Mouse (Mus musculus): ENCODE measurements around the gene Actrt2. TPM values are rescaled to one million over a fixed set of nuclear protein-coding genes. Genes with fewer than 3 reads are reported as not detected.

Gene Actrt2
- polyA plus RNA-seq, 1 experiment from 2014 or later = not detected

DNA sequence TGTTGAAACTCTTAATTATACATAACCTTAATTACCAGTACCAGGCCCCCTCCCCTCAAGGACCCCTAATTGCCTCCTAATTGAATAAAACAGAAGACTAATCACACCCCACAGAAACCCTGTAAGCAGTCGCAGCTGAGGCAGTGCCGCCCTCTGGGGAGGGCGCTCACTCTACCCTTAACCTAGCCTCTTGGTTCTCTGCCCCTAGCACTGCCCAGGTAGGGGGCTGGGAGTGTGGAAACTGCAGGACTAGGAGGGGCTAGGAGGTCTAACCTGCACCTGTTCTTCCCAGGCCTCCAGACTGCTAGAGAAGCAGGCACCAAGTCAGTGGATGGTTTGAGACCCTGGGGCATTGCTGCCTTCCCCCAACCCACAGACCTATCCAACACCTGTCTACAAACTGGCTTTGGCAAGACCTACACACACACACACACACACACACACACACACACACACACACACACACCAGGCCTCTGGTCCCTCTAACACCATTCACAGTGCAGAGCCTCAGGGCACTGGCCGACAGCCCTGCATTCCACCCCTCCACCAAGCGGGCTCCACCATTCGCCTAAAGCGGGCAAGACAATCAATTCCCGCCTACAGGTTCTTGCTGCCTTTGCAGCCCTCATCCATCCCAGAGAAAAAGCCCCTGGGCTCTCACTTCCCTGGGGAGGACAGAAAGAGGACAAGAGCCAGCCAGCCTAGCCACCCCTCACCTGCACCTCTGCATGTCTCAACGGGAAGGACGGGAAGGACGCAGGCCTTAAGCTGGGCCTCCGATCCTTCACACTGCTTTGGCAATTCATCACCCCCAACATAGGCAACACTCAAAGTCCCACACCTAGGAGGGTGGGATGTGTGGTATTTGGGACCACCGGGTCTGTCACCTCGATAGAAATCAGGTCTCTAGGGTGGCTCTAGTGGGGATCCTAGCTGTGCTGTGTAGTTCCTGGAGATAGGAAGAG lies 34.6 kb downstream of the Actrt2 start:
- Histone ChIP-seq H3K9me3 (ENCODE audit: control insufficient read depth, low read length) (no peaks in the 10 kb centered on the region), H3K4me2 (ENCODE audit: low read length) (peak overlapping the region; percentile 84), H3K4me1 (ENCODE audit: control insufficient read depth in 2 of 2, insufficient read depth in 2 of 2, low read length in 2 of 2) (peaks cover 20 to 39% of the 10 kb centered on the region in 2 experiments), H3K9ac (ENCODE audit: low read length) (peak overlapping the region; percentile 99), H3K36me3 (ENCODE audit: control insufficient read depth, insufficient read depth, low read length) (no peaks in the 10 kb centered on the region), H3K27ac (replicated peaks in 1 of 2; ENCODE audit: control insufficient read depth in 1 of 2, insufficient read depth in 1 of 2, low read depth in 2 of 2, low read length in 2 of 2) (peak overlapping the region in 1 of 2 experiments; percentile 97; a peak in 1 of 4 replicates), H3K27me3 (ENCODE audit: control insufficient read depth, insufficient read depth, low read length) (peaks cover 43% of the 10 kb centered on the region), H3K4me3 (ENCODE audit: control insufficient read depth in 1 of 2, insufficient read depth in 1 of 2, low read depth in 1 of 2, low read length in 2 of 2) (peak overlapping the region; percentile 66 to 86)
- 35% methylated on average over 14 of the region's 14 CpGs for WGBS
- ATAC-seq (ENCODE audit: insufficient number of reproducible peaks, insufficient read depth, low FRiP score, low read depth) = no peak

DNA sequence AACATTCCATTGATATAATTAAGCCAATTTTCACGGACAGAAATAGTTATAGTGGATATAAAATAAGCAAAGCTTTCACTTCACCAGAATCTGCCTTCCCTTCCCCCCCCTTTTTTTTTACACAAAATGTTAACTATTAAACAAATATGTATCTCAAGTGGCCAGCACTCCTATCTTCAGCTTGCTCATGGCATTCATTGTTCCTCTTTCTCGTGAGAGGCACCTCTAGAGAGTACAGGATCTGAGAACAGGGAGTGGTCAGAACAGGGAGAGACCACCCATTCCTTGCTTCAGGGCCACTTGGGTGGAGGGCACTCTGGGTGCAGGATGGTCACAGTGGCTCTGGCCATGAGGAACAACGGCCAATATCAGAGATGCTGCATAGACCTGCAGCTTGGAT lies 36.9 kb downstream of the Actrt2 start:
- WGBS = 49% methylated on average over 3 of the region's 3 CpGs
- Histone ChIP-seq H3K9me3 (ENCODE audit: control insufficient read depth, low read length) (no peaks in the 10 kb centered on the region), H3K4me2 (ENCODE audit: low read length) (peak overlapping the region; percentile 84; the same call in 1 of the 2 replicates), H3K27me3 (ENCODE audit: control insufficient read depth, insufficient read depth, low read length) (peaks cover 36% of the 10 kb centered on the region), H3K27ac (replicated peaks in 1 of 2; ENCODE audit: control insufficient read depth in 1 of 2, insufficient read depth in 1 of 2, low read depth in 2 of 2, low read length in 2 of 2) (no peak overlapping the region), H3K4me3 (ENCODE audit: control insufficient read depth in 1 of 2, insufficient read depth in 1 of 2, low read depth in 1 of 2, low read length in 2 of 2) (no peak overlapping the region), H3K9ac (ENCODE audit: low read length) (no peak overlapping the region), H3K4me1 (ENCODE audit: control insufficient read depth in 2 of 2, insufficient read depth in 2 of 2, low read length in 2 of 2) (peaks cover 39 to 62% of the 10 kb centered on the region in 2 experiments), H3K36me3 (ENCODE audit: control insufficient read depth, insufficient read depth, low read length) (no peaks in the 10 kb centered on the region)
- ATAC-seq (ENCODE audit: insufficient number of reproducible peaks, insufficient read depth, low FRiP score, low read depth) = no peak

DNA sequence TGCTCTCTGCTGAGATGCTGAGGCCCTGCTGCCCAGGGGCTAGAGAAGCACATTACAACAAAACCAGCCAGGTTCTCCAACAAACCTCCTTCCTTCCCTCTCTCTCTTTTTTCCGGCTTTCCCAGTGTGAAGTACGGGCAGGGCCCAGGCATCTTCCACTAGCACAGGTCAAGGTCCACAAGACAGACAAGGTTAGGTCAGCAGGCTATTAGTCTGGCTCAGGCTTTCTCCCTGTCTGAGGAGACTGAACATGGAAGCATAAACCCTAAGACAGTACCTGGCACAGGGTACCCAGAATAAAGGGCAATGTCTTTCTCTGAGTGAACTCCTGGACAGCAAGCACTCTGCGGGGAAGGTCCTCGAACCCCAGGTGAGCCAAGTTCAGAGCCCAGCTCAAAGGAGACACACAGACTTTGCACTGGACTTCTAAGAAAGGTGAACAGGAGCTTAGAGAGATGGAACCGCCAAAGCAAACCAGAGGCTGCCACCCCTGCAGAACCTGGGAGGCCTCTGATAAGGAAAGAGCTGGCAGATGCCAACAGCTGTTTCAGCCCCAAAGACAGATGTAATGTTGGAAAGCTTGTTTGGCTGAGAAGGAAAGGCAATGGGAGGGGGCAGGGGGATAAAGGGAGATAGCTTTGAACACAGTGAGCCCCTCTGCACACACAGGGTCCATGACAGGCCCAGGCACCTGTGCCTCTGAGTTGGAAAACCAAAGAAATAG lies 40.1 kb downstream of the Actrt2 start:
- Histone ChIP-seq H3K4me1 (ENCODE audit: control insufficient read depth in 2 of 2, insufficient read depth in 2 of 2, low read length in 2 of 2) (peaks cover 43 to 73% of the 10 kb centered on the region in 2 experiments), H3K9me3 (ENCODE audit: control insufficient read depth, low read length) (no peaks in the 10 kb centered on the region), H3K4me3 (ENCODE audit: control insufficient read depth in 1 of 2, insufficient read depth in 1 of 2, low read depth in 1 of 2, low read length in 2 of 2) (no peak overlapping the region), H3K36me3 (ENCODE audit: control insufficient read depth, insufficient read depth, low read length) (no peaks in the 10 kb centered on the region), H3K27me3 (ENCODE audit: control insufficient read depth, insufficient read depth, low read length) (peaks cover 13% of the 10 kb centered on the region), H3K9ac (ENCODE audit: low read length) (no peak overlapping the region), H3K4me2 (ENCODE audit: low read length) (no peak overlapping the region), H3K27ac (replicated peaks in 1 of 2; ENCODE audit: control insufficient read depth in 1 of 2, insufficient read depth in 1 of 2, low read depth in 2 of 2, low read length in 2 of 2) (no peak overlapping the region; a peak in 1 of 4 replicates)
- WGBS = 72% methylated on average over 5 of the region's 5 CpGs
- ATAC-seq (ENCODE audit: insufficient number of reproducible peaks, insufficient read depth, low FRiP score, low read depth) = no peak

DNA sequence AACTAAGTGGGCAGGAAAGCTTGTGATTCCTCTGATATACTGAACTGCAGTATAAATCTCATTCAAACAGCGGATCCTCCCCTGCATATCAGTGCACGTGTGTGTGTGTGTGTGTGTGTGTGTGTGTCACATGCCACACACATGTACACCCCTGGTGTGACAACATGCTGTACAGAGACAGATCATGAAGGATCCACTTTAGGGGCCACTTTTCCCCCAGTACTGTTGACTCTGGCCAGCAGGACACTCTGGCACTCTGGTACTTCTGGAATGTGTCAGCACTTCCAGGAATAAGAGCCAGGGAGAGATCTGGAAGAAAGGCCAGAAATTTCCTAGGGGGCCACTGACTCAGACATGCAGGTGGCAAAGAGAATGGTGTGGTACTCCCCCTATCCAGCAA lies 41.4 kb downstream of the Actrt2 start:
- H3K27ac ChIP-seq (replicated peaks in 1 of 2; ENCODE audit: control insufficient read depth in 1 of 2, insufficient read depth in 1 of 2, low read depth in 2 of 2, low read length in 2 of 2) = peak overlapping the region; percentile 28 to 74; a peak in 3 of 4 replicates
- no peaks in the 10 kb centered on the region for H3K36me3 ChIP-seq (ENCODE audit: control insufficient read depth, insufficient read depth, low read length)
- H3K4me3 ChIP-seq (ENCODE audit: control insufficient read depth in 1 of 2, insufficient read depth in 1 of 2, low read depth in 1 of 2, low read length in 2 of 2) = no peak overlapping the region
- peak overlapping the region; percentile 8; the same call in 1 of the 2 replicates for H3K4me2 ChIP-seq (ENCODE audit: low read length)
- 46% methylated on average over 2 of the region's 2 CpGs for WGBS
- H3K27me3 ChIP-seq (ENCODE audit: control insufficient read depth, insufficient read depth, low read length) = peaks cover 6% of the 10 kb centered on the region
- peaks cover 46 to 74% of the 10 kb centered on the region in 2 experiments for H3K4me1 ChIP-seq (ENCODE audit: control insufficient read depth in 2 of 2, insufficient read depth in 2 of 2, low read length in 2 of 2)
- no peak for ATAC-seq (ENCODE audit: insufficient number of reproducible peaks, insufficient read depth, low FRiP score, low read depth)
- H3K9ac ChIP-seq (ENCODE audit: low read length) = 0 out of 2 replicates have a peak overlapping the region, but pooled peaks have one; percentile 38
- no peaks in the 10 kb centered on the region for H3K9me3 ChIP-seq (ENCODE audit: control insufficient read depth, low read length)

DNA sequence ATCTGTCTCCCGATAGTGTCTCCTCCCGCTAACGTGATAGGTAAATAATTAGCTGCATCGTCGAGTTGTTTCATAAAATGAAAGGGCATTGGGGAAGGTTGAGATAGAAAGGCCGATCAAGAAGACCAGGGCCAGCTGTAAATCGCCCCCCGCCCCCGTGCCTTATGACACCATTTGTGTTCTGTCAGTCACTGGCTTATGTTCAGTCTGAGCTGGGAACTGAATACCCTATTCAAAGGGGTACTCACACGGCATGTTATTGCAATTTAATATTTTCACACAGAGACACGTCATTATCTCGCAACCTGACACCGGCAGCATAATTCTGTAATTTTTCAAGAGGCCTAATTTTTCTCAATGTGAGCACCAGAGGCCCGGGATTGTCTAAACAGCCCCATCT lies 42.0 kb downstream of the Actrt2 start:
- WGBS = 60% methylated on average over 14 of the region's 14 CpGs

DNA sequence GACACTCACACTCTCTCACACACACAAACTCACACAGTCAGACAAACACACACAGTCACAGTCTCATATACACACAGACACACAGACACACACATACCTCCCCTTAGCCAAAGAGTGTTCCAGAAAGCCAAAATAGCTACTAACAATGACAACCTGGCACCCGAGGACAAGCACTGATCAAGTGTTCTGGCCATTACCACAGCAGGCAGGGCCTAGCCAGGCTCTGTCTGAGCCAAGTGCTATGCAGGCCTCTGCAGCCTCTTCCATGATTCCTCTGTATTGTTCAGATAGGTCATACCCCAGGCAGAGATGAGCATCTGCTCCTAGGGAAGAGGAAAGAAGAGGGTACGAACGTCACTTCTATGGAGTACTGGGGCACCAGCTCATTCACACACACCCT lies 44.4 kb downstream of the Actrt2 start:
- no peak overlapping the region for H3K9ac ChIP-seq (ENCODE audit: low read length)
- no peaks in the 10 kb centered on the region for H3K9me3 ChIP-seq (ENCODE audit: control insufficient read depth, low read length)
- no peak overlapping the region for H3K4me2 ChIP-seq (ENCODE audit: low read length)
- no peak overlapping the region for H3K4me3 ChIP-seq (ENCODE audit: control insufficient read depth in 1 of 2, insufficient read depth in 1 of 2, low read depth in 1 of 2, low read length in 2 of 2)
- ATAC-seq (ENCODE audit: insufficient number of reproducible peaks, insufficient read depth, low FRiP score, low read depth) = no peak
- no peak overlapping the region for H3K27ac ChIP-seq (replicated peaks in 1 of 2; ENCODE audit: control insufficient read depth in 1 of 2, insufficient read depth in 1 of 2, low read depth in 2 of 2, low read length in 2 of 2)
- no peaks in the 10 kb centered on the region for H3K36me3 ChIP-seq (ENCODE audit: control insufficient read depth, insufficient read depth, low read length)
- no peaks in the 10 kb centered on the region for H3K27me3 ChIP-seq (ENCODE audit: control insufficient read depth, insufficient read depth, low read length)
- WGBS = 67% methylated on average over 3 of the region's 3 CpGs
- peaks cover 51 to 63% of the 10 kb centered on the region in 2 experiments for H3K4me1 ChIP-seq (ENCODE audit: control insufficient read depth in 2 of 2, insufficient read depth in 2 of 2, low read length in 2 of 2)

More for the DNA sequence above, 42.0 kb downstream of the Actrt2 start:
- Histone ChIP-seq H3K4me3 (ENCODE audit: control insufficient read depth in 1 of 2, insufficient read depth in 1 of 2, low read depth in 1 of 2, low read length in 2 of 2) (no peak overlapping the region), H3K36me3 (ENCODE audit: control insufficient read depth, insufficient read depth, low read length) (no peaks in the 10 kb centered on the region), H3K27ac (replicated peaks in 1 of 2; ENCODE audit: control insufficient read depth in 1 of 2, insufficient read depth in 1 of 2, low read depth in 2 of 2, low read length in 2 of 2) (peak overlapping the region in 1 of 2 experiments; percentile 74; a peak in 1 of 4 replicates), H3K27me3 (ENCODE audit: control insufficient read depth, insufficient read depth, low read length) (0 out of 2 replicates have a peak, but pooled peaks cover under 1% of the 10 kb centered on the region), H3K9ac (ENCODE audit: low read length) (0 out of 2 replicates have a peak overlapping the region, but pooled peaks have one; percentile 38), H3K9me3 (ENCODE audit: control insufficient read depth, low read length) (no peaks in the 10 kb centered on the region), H3K4me1 (ENCODE audit: control insufficient read depth in 2 of 2, insufficient read depth in 2 of 2, low read length in 2 of 2) (peaks cover 46 to 68% of the 10 kb centered on the region in 2 experiments), H3K4me2 (ENCODE audit: low read length) (no peak overlapping the region)
- ATAC-seq (ENCODE audit: insufficient number of reproducible peaks, insufficient read depth, low FRiP score, low read depth) = no peak

DNA sequence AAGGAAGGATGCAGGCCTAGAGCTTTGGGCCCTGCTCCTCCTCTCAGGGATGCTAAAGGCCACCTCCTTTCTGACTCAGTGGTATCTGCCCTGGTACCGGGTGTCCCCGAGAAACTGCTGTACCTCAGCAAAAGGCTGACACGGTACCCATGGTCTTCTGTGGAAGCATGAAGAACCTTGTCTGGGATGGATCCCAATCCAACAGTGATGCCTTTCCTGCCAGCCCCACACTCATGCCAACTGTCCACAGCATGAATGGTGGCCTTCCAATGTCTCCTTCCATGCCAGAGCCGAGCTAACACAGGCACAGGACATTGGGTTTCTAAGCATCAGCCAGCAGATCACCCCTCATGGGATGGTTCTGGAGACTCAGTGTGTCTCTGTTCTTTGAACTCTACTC lies 45.1 kb downstream of the Actrt2 start:
- Histone ChIP-seq H3K36me3 (ENCODE audit: control insufficient read depth, insufficient read depth, low read length) (no peaks in the 10 kb centered on the region), H3K9ac (ENCODE audit: low read length) (no peak overlapping the region), H3K4me1 (ENCODE audit: control insufficient read depth in 2 of 2, insufficient read depth in 2 of 2, low read length in 2 of 2) (peaks cover 49 to 61% of the 10 kb centered on the region in 2 experiments), H3K9me3 (ENCODE audit: control insufficient read depth, low read length) (no peaks in the 10 kb centered on the region), H3K4me2 (ENCODE audit: low read length) (no peak overlapping the region), H3K4me3 (ENCODE audit: control insufficient read depth in 1 of 2, insufficient read depth in 1 of 2, low read depth in 1 of 2, low read length in 2 of 2) (no peak overlapping the region), H3K27ac (replicated peaks in 1 of 2; ENCODE audit: control insufficient read depth in 1 of 2, insufficient read depth in 1 of 2, low read depth in 2 of 2, low read length in 2 of 2) (no peak overlapping the region), H3K27me3 (ENCODE audit: control insufficient read depth, insufficient read depth, low read length) (no peaks in the 10 kb centered on the region)
- ATAC-seq (ENCODE audit: insufficient number of reproducible peaks, insufficient read depth, low FRiP score, low read depth) = no peak
- 89% methylated on average over 4 of the region's 4 CpGs for WGBS
